Mouse (Mus musculus) liver, embryonic 14.5 days (tissue): Measurements from ENCODE around the gene Plaur.

Source experiments
- CTCF ChIP-seq: IDR thresholded peaks from 2 replicates; pipeline ENCODE4 v1.5.1; 2016; ENCODE audit warnings: antibody characterized with exemption, low read depth, control low read depth
- EP300 ChIP-seq: IDR thresholded peaks from 2 replicates; pipeline ENCODE4 v1.6.1; 2016; ENCODE audit warnings: antibody characterized with exemption, low read depth

GRCm38 (mm10) chr7:24437981-24438380 is 24.3 kb upstream of the Plaur start:
- TF ChIP-seq CTCF (no peak), EP300 (no peak)
